Mouse (Mus musculus) limb, embryonic 14.5 days (tissue): ENCODE results near the gene Fgfr2. TPM values are rescaled to one million over a fixed set of nuclear protein-coding genes. Genes with fewer than 3 reads are reported as not detected.

ENCODE experiments used
- ATAC-seq: fragments of 200-750 bp; cut with Nextera tagmentation; 2 replicates; pipeline ENCODE4 v1.8.0; 2017; ENCODE audit warnings: low read depth, moderate number of reproducible peaks, moderate TSS enrichment; ENCODE audit not compliant: low FRiP score
- DNase-seq: peaks from one replicate; pipeline ENCODE4 v3.0.0-alpha.2; 2015; ENCODE audit warnings: low spot score
- H3K27ac ChIP-seq: fragments of 300-500 bp; sonication (generic); replicated peaks from 2 replicates; pipeline ENCODE4 v1.5.1; 2014; ENCODE audit warnings: low read depth, mild to moderate bottlenecking, low read length, moderate library complexity, mixed read lengths
- H3K27me3 ChIP-seq: fragments of 300-500 bp; sonication (generic); 2 replicates; pipeline ENCODE4 v1.6.1; 2014; ENCODE audit warnings: low read length, mixed read lengths; ENCODE audit not compliant: control insufficient read depth, insufficient read depth
- H3K36me3 ChIP-seq: fragments of 300-500 bp; sonication (generic); 2 replicates; pipeline ENCODE4 v1.6.1; 2014; ENCODE audit warnings: mild to moderate bottlenecking, low read length, moderate library complexity, mixed read lengths; ENCODE audit not compliant: control insufficient read depth, insufficient read depth
- H3K4me1 ChIP-seq: fragments of 300-500 bp; sonication (generic); 2 replicates; pipeline ENCODE4 v1.6.1; 2014; ENCODE audit warnings: antibody characterized with exemption, low read length, mixed read lengths; ENCODE audit not compliant: control insufficient read depth, insufficient read depth
- H3K4me2 ChIP-seq: fragments of 300-500 bp; sonication (generic); replicated peaks from 2 replicates; pipeline ENCODE4 v1.6.1; 2014; ENCODE audit warnings: low read depth, mild to moderate bottlenecking, low read length, moderate library complexity; ENCODE audit not compliant: severe bottlenecking
- H3K4me3 ChIP-seq: fragments of 300-500 bp; sonication (generic); replicated peaks from 2 replicates; pipeline ENCODE4 v1.5.1; 2014; ENCODE audit warnings: low read length
- H3K9ac ChIP-seq: fragments of 300-500 bp; sonication (generic); 2 replicates; pipeline ENCODE4 v1.6.1; 2014; ENCODE audit warnings: mild to moderate bottlenecking, low read depth, low read length, moderate library complexity; ENCODE audit not compliant: severe bottlenecking
- H3K9me3 ChIP-seq: fragments of 300-500 bp; sonication (generic); 2 replicates; pipeline ENCODE4 v1.6.1; 2016; ENCODE audit warnings: low read length; ENCODE audit not compliant: control insufficient read depth
- POLR2A ChIP-seq: fragments of 200-500 bp; IDR thresholded peaks from 2 replicates; pipeline ENCODE4 v1.8.0; 2012; ENCODE audit warnings: inconsistent platforms, mild to moderate bottlenecking, moderate library complexity, borderline replicate concordance; ENCODE audit not compliant: insufficient read depth, insufficient read length; ENCODE audit errors: extremely low read depth
- WGBS: fragments of 180-500 bp; shearing (Covaris S2); extraction: QIAGEN DNeasy Blood & Tissue Kit; methylation state at CpG from one replicate; pipeline ENCODE4 v1.1.7; 2014; 5-methylcytosine and 5-hydroxymethylcytosine counted together
- polyA plus RNA-seq, 2 experiments: library from polyadenylated mRNA; depleted of rRNA in 1 of 2; stranded (reverse) in 1 of 2; unstranded in 1 of 2; fragments of >200 nt; fragmentation: Nextera tagmentation in 1 of 2; extraction: Ambion mirVana in 1 of 2; gene quantifications; 2 replicates each; pipeline versions ENCODE4 v1.2.1 to v1.2.3; 2012 to 2014

The Fgfr2 gene
- polyA plus RNA-seq, 2 experiments: 131 to 133 TPM

DNA sequence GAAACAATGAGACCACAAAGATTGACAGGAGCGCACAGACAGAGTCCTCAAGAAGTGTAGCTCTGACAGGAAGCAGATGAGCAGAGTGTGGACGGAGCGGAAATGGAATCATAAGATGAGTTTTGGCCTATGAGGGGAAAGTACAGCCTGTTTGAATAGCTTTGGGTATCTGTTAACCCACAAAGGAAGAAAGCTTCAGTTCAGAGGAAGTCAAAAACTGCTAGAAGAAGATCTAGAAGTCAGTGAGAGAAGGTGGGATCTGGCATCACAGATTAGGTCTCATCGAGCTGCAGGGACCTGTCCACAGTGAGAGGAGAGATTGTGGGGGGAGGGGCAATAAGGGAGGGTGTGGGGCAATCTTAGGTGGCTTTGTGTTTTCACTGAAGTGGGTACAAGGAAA is 787.8 kb downstream of the Fgfr2 start:
- ATAC-seq: no peak
- Histone ChIP-seq H3K27ac (no peak overlapping the region), H3K4me2 (no peak overlapping the region), H3K4me3 (no peak overlapping the region), H3K36me3 (no peaks in the 10 kb centered on the region), H3K9ac (no peak overlapping the region), H3K4me1 (peaks cover 15% of the 10 kb centered on the region), H3K27me3 (no peaks in the 10 kb centered on the region), H3K9me3 (no peaks in the 10 kb centered on the region)
- WGBS: 92% methylated on average over 4 of the region's 4 CpGs
- TF ChIP-seq POLR2A: no peak
- DNase-seq: no peak

DNA sequence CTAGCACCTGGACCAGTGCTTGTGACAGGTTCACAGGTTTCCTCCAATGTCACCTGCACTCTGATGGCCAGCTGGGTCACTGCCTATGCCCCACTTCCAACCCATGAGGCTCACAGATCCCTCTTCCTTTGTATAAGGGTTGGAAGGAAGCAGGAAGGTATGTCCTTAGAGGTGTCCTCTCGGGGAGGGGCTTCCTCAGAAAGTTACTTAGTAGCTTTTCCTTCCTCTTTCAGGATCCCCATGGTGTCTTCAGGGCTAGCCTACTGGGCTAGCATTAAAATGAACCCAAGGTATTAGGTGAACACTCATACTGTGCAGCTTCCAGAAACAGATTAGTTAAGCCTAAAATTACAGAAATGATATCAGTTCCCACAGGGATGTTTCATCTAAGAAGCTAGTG is 790.1 kb downstream of the Fgfr2 start:
- H3K4me2 ChIP-seq: no peak overlapping the region
- no peak overlapping the region for H3K9ac ChIP-seq
- DNase-seq (no peak), ATAC-seq (no peak)
- no peaks in the 10 kb centered on the region for H3K9me3 ChIP-seq
- no peak overlapping the region for H3K4me3 ChIP-seq
- H3K36me3 ChIP-seq: no peaks in the 10 kb centered on the region
- no peaks in the 10 kb centered on the region for H3K27me3 ChIP-seq
- peaks cover 15% of the 10 kb centered on the region for H3K4me1 ChIP-seq
- no peak overlapping the region for H3K27ac ChIP-seq
- TF ChIP-seq POLR2A: no peak
- WGBS: 89% methylated on average over 1 of the region's 1 CpGs

DNA sequence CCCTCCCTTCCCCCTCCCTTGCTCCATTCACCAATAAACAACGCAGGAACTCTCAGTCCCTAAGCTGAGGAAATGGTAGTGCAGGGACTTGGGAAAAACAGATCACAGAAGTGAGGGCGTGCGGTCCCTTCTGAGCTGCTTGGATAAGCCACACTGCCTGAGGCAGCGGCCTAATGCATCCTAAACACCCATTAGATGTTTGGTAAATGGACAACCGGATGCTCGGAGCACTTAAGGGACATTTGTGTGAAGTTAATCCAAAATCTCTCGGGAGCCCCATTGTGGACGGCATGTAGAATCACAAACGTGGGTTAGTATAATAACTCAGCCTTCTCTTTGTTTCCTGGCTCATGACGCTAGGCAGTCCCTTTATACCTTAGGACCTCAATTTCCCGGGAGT is 791.0 kb downstream of the Fgfr2 start:
- no peak overlapping the region for H3K4me3 ChIP-seq
- no peak overlapping the region for H3K27ac ChIP-seq
- peaks cover 11% of the 10 kb centered on the region for H3K4me1 ChIP-seq
- no peaks in the 10 kb centered on the region for H3K27me3 ChIP-seq
- TF ChIP-seq POLR2A: no peak
- H3K4me2 ChIP-seq: no peak overlapping the region
- DNase-seq: no peak
- 36% methylated on average over 11 of the region's 11 CpGs for WGBS
- no peak for ATAC-seq
- H3K36me3 ChIP-seq: no peaks in the 10 kb centered on the region
- no peaks in the 10 kb centered on the region for H3K9me3 ChIP-seq
- H3K9ac ChIP-seq: no peak overlapping the region

DNA sequence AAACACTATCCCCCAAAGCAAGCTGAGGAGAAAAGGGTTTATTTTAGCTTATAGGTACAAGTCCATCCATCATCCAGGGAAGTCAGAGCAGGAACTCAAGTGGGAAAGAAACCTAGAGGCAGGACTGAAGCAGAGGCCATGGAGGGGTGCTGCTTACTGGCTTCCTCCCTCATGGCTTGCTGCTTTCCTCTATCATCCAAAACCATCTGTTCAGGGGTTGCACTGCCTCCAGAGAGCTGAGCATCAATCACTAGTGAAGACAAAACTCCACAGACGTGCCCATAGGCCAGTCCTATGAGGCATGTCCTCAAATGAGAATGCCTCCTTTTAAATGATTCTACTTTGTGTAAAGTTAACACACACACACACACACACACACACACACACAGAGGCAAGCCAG is 793.0 kb downstream of the Fgfr2 start:
- Histone ChIP-seq H3K9me3 (no peaks in the 10 kb centered on the region), H3K9ac (no peak overlapping the region), H3K4me3 (no peak overlapping the region), H3K36me3 (no peaks in the 10 kb centered on the region), H3K27me3 (no peaks in the 10 kb centered on the region), H3K27ac (no peak overlapping the region), H3K4me1 (peaks cover 21% of the 10 kb centered on the region), H3K4me2 (no peak overlapping the region)
- ATAC-seq (no peak), DNase-seq (no peak)
- 53% methylated on average over 1 of the region's 1 CpGs for WGBS
- no peak for TF ChIP-seq POLR2A

DNA sequence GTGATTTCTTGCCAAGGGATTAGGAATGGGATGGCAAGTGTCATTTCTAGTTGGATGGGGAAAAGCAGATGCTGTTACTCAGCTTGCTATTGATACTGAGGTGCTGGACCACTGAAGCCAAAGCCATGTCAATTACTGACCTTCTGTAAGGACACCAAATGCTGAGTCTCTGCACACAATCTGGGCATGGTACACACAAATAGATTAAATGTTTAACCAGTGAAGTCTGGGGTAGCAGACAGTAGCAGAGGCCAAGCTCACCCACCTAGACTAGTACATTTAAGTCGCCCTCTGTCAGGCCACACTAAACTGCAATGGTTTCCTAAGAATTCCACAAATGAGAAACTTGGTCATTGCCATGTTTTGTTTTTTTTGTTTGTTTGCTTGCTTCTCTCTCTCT is 794.5 kb downstream of the Fgfr2 start:
- no peaks in the 10 kb centered on the region for H3K27me3 ChIP-seq
- no peaks in the 10 kb centered on the region for H3K9me3 ChIP-seq
- 100% methylated on average over 1 of the region's 1 CpGs for WGBS
- no peak overlapping the region for H3K4me2 ChIP-seq
- H3K27ac ChIP-seq: no peak overlapping the region
- DNase-seq (no peak), ATAC-seq (no peak)
- H3K36me3 ChIP-seq: no peaks in the 10 kb centered on the region
- TF ChIP-seq POLR2A: no peak
- H3K4me3 ChIP-seq: no peak overlapping the region
- peaks cover 21% of the 10 kb centered on the region for H3K4me1 ChIP-seq
- H3K9ac ChIP-seq: no peak overlapping the region
